Mouse (Mus musculus) liver, adult 2 months (tissue): ENCODE results near the gene Rrn3. TPM values are rescaled to one million over a fixed set of nuclear protein-coding genes. Genes with fewer than 3 reads are reported as not detected.
"Not testable (repeated sequence)": the region's sequence is repeated elsewhere in the genome, so short reads cannot be mapped to it uniquely, and the experiment has no call there.

ENCODE experiments used
- DNase-seq: peaks from one replicate; pipeline ENCODE4 v3.0.0-alpha.2; 2011; ENCODE audit warnings: low read depth, low spot score; ENCODE audit errors: extremely low read depth
- H3K27ac ChIP-seq: fragments of 200-500 bp; replicated peaks from 2 replicates; pipeline ENCODE4 v1.5.1; 2012; ENCODE audit warnings: low read depth, mild to moderate bottlenecking, control low read depth, inconsistent platforms, low read length; ENCODE audit not compliant: insufficient read depth
- H3K27me3 ChIP-seq: fragments of 200-500 bp; 2 replicates; pipeline ENCODE4 v1.6.1; 2012; ENCODE audit warnings: mild to moderate bottlenecking, moderate library complexity, low read length, inconsistent platforms; ENCODE audit not compliant: control insufficient read depth, insufficient read depth
- H3K36me3 ChIP-seq: fragments of 200-500 bp; 2 replicates; pipeline ENCODE4 v1.6.1; 2012; ENCODE audit warnings: low read length, inconsistent platforms; ENCODE audit not compliant: control insufficient read depth, insufficient read depth
- H3K4me1 ChIP-seq: fragments of 200-500 bp; 2 replicates; pipeline ENCODE4 v1.6.1; 2011; ENCODE audit warnings: low read length; ENCODE audit not compliant: control insufficient read depth, insufficient read depth
- H3K4me3 ChIP-seq: fragments of 200-500 bp; 2 replicates; pipeline ENCODE4 v1.5.1; 2011; ENCODE audit warnings: low read depth, mild to moderate bottlenecking, control low read depth, low read length, moderate library complexity; ENCODE audit not compliant: insufficient read depth
- H3K79me2 ChIP-seq: fragments of 200-500 bp; 2 replicates; pipeline ENCODE4 v1.6.1; 2012; ENCODE audit warnings: inconsistent platforms, mild to moderate bottlenecking, low read length, moderate library complexity; ENCODE audit not compliant: control insufficient read depth, insufficient read depth
- H3K9ac ChIP-seq: fragments of 200-500 bp; 2 replicates; pipeline ENCODE4 v1.6.1; 2012; ENCODE audit warnings: low read depth, mild to moderate bottlenecking, control low read depth, inconsistent platforms, low read length
- CTCF ChIP-seq: fragments of 200-500 bp; IDR thresholded peaks from 2 replicates; pipeline ENCODE4 v1.5.1; 2011; ENCODE audit warnings: low read depth, low read length, control low read depth
- POLR2A ChIP-seq: fragments of 200-500 bp; IDR thresholded peaks from 2 replicates; pipeline ENCODE4 v1.6.1; 2011; ENCODE audit warnings: low read length, control low read depth; ENCODE audit not compliant: insufficient read depth; ENCODE audit errors: extremely low read depth
- WGBS: fragments of 180-500 bp; shearing (Covaris S2); methylation state at CpG from one replicate; pipeline ENCODE4 v1.1.7; 2018; 5-methylcytosine and 5-hydroxymethylcytosine counted together
- polyA plus RNA-seq: library from polyadenylated mRNA; depleted of rRNA; stranded (reverse); fragments of >200 nt; gene quantifications from 2 replicates; pipeline ENCODE4 v1.2.3, GENCODE M21; 2012
- total RNA-seq: library from RNA; depleted of rRNA; stranded (reverse); fragments of >200 nt; gene quantifications from 2 replicates; pipeline ENCODE4 v1.2.3, GENCODE M21; 2014

The Rrn3 gene
- total and polyA plus RNA-seq, 2 experiments = 10.4 to 12.1 TPM

DNA sequence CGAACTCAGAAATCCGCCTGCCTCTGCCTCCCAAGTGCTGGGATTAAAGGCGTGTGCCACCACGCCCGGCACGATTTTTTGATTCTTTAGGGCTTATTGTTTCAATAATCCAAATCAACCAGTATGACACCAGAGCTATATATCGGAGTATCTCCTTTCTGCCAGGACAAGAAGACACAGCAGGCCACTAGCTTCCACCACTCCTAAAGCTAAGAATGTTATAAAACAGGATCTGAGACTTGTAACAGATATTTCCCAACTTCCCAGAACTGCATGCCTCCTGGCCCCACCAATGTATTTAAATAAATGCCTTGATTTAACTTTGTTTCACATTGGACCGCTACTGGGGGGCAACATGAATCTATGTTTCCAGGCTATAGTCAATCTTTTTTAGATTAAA, 32.8 kb upstream of the Rrn3 start:
- H3K79me2 ChIP-seq = no peaks in the 10 kb centered on the region
- no peaks in the 10 kb centered on the region for H3K27me3 ChIP-seq
- H3K27ac ChIP-seq = no peak overlapping the region
- H3K36me3 ChIP-seq = no peaks in the 10 kb centered on the region
- DNase-seq = no peak
- TF ChIP-seq POLR2A (no peak), CTCF (no peak)
- no peaks in the 10 kb centered on the region for H3K4me1 ChIP-seq
- WGBS = 92% methylated on average over 8 of the region's 8 CpGs
- no peak overlapping the region for H3K9ac ChIP-seq
- no peak overlapping the region for H3K4me3 ChIP-seq

DNA sequence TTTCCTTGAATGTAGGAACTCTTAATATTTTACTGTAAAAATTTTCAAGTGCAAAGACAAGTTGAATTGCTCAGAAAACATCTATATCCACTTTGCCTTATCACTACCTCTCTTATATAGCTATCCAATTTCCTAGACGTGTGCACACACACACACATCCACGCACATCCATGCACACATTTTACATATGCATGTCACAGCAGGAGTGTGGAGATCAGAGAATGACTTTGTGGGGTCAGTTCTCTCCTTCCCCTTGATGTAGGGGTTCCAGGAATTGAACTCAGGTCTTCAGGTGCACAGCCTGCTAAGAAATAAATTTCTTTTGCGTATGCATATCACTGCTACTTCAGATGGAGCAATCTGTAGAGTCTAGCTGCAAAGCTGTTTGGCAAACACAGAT, 32.4 kb upstream of the Rrn3 start:
- H3K27me3 ChIP-seq = no peaks in the 10 kb centered on the region
- no peaks in the 10 kb centered on the region for H3K36me3 ChIP-seq
- no peak overlapping the region for H3K4me3 ChIP-seq
- no peak for DNase-seq
- no peak for TF ChIP-seq POLR2A
- no peak for TF ChIP-seq CTCF
- no peaks in the 10 kb centered on the region for H3K4me1 ChIP-seq
- WGBS = 76% methylated on average over 3 of the region's 3 CpGs
- no peak overlapping the region for H3K27ac ChIP-seq
- H3K79me2 ChIP-seq = no peaks in the 10 kb centered on the region
- H3K9ac ChIP-seq = no peak overlapping the region

DNA sequence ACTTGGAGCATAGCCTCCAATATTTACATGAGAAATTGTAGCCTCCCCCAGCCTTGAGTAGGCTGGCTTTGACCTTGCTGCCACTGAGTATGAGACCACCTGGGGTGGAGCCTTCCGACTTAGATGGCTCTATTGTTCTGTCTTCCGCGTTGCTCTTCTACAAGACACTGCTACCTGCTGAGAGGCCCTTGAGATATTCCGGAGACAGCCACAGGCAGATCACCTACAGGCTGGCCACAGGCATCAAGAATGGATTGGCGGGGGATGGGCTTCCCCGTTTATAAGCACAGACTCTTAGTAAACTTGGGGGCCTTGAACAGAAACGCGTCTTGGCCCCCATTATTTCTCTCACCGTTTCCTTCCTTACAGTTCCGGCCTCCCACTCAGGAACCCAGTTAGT, 31.7 kb upstream of the Rrn3 start:
- H3K36me3 ChIP-seq, H3K27ac ChIP-seq, H3K79me2 ChIP-seq, H3K27me3 ChIP-seq, DNase-seq, H3K4me3 ChIP-seq, H3K9ac ChIP-seq, H3K4me1 ChIP-seq: not testable (repeated sequence)
- WGBS = 46% methylated on average over 10 of the region's 10 CpGs

DNA sequence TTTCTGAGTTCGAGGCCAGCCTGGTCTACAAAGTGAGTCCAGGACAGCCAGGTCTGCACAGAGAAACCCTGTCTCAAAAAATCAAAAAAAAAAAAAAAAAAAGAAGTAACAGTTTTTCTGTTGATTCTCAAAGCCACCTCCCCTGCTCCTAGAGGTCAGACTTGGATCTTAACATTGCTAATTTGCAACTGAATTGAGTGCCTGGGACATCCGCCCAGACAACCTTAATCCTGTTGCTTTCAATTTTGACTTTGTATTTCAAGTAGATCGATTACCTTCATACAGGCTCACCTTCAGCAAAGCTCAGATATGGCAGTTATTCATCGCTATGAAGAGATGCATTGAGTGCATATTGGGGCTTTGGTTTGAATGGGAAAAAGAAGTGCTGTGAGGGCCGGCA, 31.2 kb upstream of the Rrn3 start:
- WGBS = 81% methylated on average over 5 of the region's 5 CpGs
- TF ChIP-seq POLR2A = no peak
- Histone ChIP-seq H3K27ac (no peak overlapping the region), H3K27me3 (no peaks in the 10 kb centered on the region), H3K4me3 (no peak overlapping the region), H3K9ac (no peak overlapping the region), H3K36me3 (no peaks in the 10 kb centered on the region), H3K79me2 (no peaks in the 10 kb centered on the region), H3K4me1 (no peaks in the 10 kb centered on the region)
- DNase-seq = no peak

DNA sequence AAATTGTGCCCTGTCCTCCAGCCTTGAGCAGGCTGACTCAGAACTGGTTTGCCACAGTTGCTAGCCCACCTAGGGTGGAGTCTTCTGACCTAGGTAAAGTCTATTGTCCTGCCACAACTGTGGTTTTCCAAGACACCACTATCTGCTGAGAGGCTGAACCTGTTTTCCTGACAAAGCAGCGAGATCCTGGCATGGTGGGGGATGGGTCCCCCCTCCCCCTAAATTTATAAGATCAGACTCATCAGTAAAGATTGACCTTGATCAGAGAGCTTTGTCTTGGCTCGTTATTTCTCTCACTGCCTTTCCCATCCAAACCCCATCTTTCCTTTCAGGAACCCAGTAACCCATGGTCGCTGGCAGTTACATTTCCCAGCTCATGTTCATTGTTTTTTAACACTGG, 30.5 kb upstream of the Rrn3 start:
- Histone ChIP-seq H3K36me3 (no peaks in the 10 kb centered on the region), H3K4me3 (no peak overlapping the region), H3K27me3 (no peaks in the 10 kb centered on the region), H3K9ac (no peak overlapping the region), H3K4me1 (peaks cover under 1% of the 10 kb centered on the region), H3K79me2 (no peaks in the 10 kb centered on the region), H3K27ac (no peak overlapping the region)
- DNase-seq = no peak
- no peak for TF ChIP-seq CTCF
- no peak for TF ChIP-seq POLR2A
- 79% methylated on average over 3 of the region's 3 CpGs for WGBS

DNA sequence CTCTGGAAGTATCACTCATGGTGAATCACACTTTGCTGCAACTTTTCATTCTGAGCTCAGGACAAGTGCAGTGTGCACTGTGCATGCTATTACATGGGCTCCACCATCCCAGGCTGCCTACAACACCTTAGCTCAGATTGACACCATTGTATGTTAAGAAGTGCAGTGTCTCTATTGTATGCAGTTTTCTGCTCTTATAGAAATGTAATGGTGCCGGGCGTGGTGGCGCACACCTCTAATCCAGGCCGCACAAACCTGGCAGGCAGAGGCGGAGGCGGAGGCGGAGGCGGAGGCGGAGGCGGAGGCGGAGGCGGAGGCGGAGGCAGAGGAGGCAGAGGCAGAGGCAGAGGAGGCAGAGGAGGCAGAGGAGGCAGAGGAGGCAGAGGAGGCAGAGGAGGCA, 29.9 kb upstream of the Rrn3 start:
- H3K27me3 ChIP-seq = no peaks in the 10 kb centered on the region
- DNase-seq = no peak
- TF ChIP-seq POLR2A = no peak
- no peak for TF ChIP-seq CTCF
- WGBS = 84% methylated on average over 9 of the region's 13 CpGs
- no peaks in the 10 kb centered on the region for H3K36me3 ChIP-seq
- H3K79me2 ChIP-seq = no peaks in the 10 kb centered on the region
- H3K9ac ChIP-seq = no peak overlapping the region
- peaks cover 3% of the 10 kb centered on the region for H3K4me1 ChIP-seq
- no peak overlapping the region for H3K4me3 ChIP-seq
- no peak overlapping the region for H3K27ac ChIP-seq
